ENCODE assay signal across 10 mouse cellular contexts in genomic region chr16:29541261-29541683, GRCm38 (mm10). TPM values are rescaled to one million over a fixed set of nuclear protein-coding genes. Genes with fewer than 3 reads are reported as not detected.
DNase-seq lines count a peak whose midpoint lies in the region; ATAC-seq lines count a peak whose summit lies in the region.
"Had no signal": no experiment of that assay in that cellular context is flagged by ENCODE, and none has a peak within 500 bp of the region (broad histone marks: within the 10 kb centered on the region; RNA-seq: fewer than 3 reads in every experiment).

No protein-coding gene starts in this region.

- H3K27ac ChIP-seq in hindbrain, embryonic 16.5 days (ENCODE audit: low read depth, low read length): 0 out of 2 replicates have a peak overlapping the region, but pooled peaks have one; percentile 34
- no peak overlapping the region for H3K27ac ChIP-seq in hindbrain, embryonic 10.5 days
- H3K27ac ChIP-seq: forebrain, embryonic 15.5 days; midbrain, embryonic 12.5 days had no signal

- no peaks in the 10 kb centered on the region for H3K4me1 ChIP-seq in hindbrain, embryonic 16.5 days (ENCODE audit: control insufficient read depth, insufficient read depth, low read depth, low read length)
- H3K4me1 ChIP-seq in hindbrain, embryonic 10.5 days (replicated peaks): no peaks in the 10 kb centered on the region
- H3K4me1 ChIP-seq: midbrain, embryonic 12.5 days had no signal

- peak overlapping the region; percentile 39 for H3K4me2 ChIP-seq in hindbrain, embryonic 16.5 days (ENCODE audit: low read length)
- H3K4me2 ChIP-seq: forebrain, embryonic 15.5 days; midbrain, embryonic 12.5 days had no signal

- 71% methylated on average over 11 of the region's 11 CpGs for WGBS in hindbrain, embryonic 16.5 days
- WGBS in hindbrain, embryonic 10.5 days: 85% methylated on average over 11 of the region's 11 CpGs

- H3K4me3 ChIP-seq in hindbrain, embryonic 16.5 days (ENCODE audit: low read length): peak overlapping the region; percentile 17; the same call in 1 of the 2 replicates
- no peak overlapping the region for H3K4me3 ChIP-seq in hindbrain, embryonic 10.5 days
- H3K4me3 ChIP-seq: forebrain, embryonic 15.5 days; midbrain, embryonic 12.5 days had no signal

- peak; percentile 70 for ATAC-seq in hindbrain, embryonic 16.5 days
- ATAC-seq in CD4-positive, CD25-positive, alpha-beta regulatory T cell, adult 4 months: no peak
- ATAC-seq: forebrain, embryonic 15.5 days had no signal

- no peak overlapping the region; the same call in 1 of the 2 replicates for H3K9ac ChIP-seq in hindbrain, embryonic 16.5 days (ENCODE audit: low read depth, low read length)
- H3K9ac ChIP-seq: forebrain, embryonic 15.5 days; midbrain, embryonic 12.5 days had no signal

- H3K36me3 ChIP-seq in hindbrain, embryonic 16.5 days (ENCODE audit: control insufficient read depth, insufficient read depth, low read length): no peaks in the 10 kb centered on the region
- no peaks in the 10 kb centered on the region for H3K36me3 ChIP-seq in hindbrain, embryonic 10.5 days
- H3K36me3 ChIP-seq: forebrain, embryonic 15.5 days; midbrain, embryonic 12.5 days had no signal

- no peaks in the 10 kb centered on the region for H3K9me3 ChIP-seq in hindbrain, embryonic 16.5 days (ENCODE audit: control insufficient read depth, low read length)
- no peaks in the 10 kb centered on the region for H3K9me3 ChIP-seq in hindbrain, embryonic 10.5 days
- H3K9me3 ChIP-seq: forebrain, embryonic 15.5 days; midbrain, embryonic 12.5 days had no signal

- no peak for DNase-seq in hindbrain, embryonic 10.5 days (ENCODE audit: low spot score)
- peak; percentile 70 to 73 for DNase-seq in kidney, adult 8-10 months
- DNase-seq in layer of hippocampus, postnatal 10 days (ENCODE audit: low spot score in 2 of 2): peak; percentile 32 to 43
- peak; percentile 11 for DNase-seq in right cerebral cortex, postnatal 4 days
- no peak for DNase-seq in T-cell, adult 2 months (ENCODE audit: low spot score)

- no peaks in the 10 kb centered on the region for H3K27me3 ChIP-seq in hindbrain, embryonic 16.5 days (replicated peaks; ENCODE audit: control insufficient read depth, insufficient read depth, low read length)
- no peaks in the 10 kb centered on the region for H3K27me3 ChIP-seq in hindbrain, embryonic 10.5 days (ENCODE audit: insufficient read depth, poor library complexity, severe bottlenecking)
- H3K27me3 ChIP-seq: forebrain, embryonic 15.5 days; midbrain, embryonic 12.5 days had no signal

RNA-seq across cellular contexts. Expression of gene Atp13a4, which starts 3.4 kb away (rescaled TPM):
- polyA plus RNA-seq in hindbrain, embryonic 16.5 days (2015; fragmentation: Nextera tagmentation; extraction: Ambion mirVana): 3.6 and 4.5 TPM in 2 replicates
- 0.25 TPM in 1 of 2 replicates, not detected in the other for polyA plus RNA-seq in hindbrain, embryonic 10.5 days (2016; fragmentation: Nextera tagmentation; extraction: Ambion mirVana)
- total RNA-seq in layer of hippocampus, postnatal 10 days (2021): 10 to 100 TPM; 10.3 to 14.1 TPM
- polyA plus RNA-seq in CD4-positive, CD25-positive, alpha-beta regulatory T cell, adult 4 months (2017; shearing (Covaris generic)): under 1 TPM in 1 of 2 experiments, not detected in 1; 0.34 TPM
- polyA plus RNA-seq: small intestine, adult 2 months had no signal

RNA-seq across cellular contexts. Expression of gene Opa1, which starts 37.9 kb away (rescaled TPM):
- 41.6 and 48.1 TPM in 2 replicates for polyA plus RNA-seq in hindbrain, embryonic 16.5 days (2015; fragmentation: Nextera tagmentation; extraction: Ambion mirVana)
- polyA plus RNA-seq in hindbrain, embryonic 10.5 days (2016; fragmentation: Nextera tagmentation; extraction: Ambion mirVana): 36.9 and 38.8 TPM in 2 replicates
- total RNA-seq in layer of hippocampus, postnatal 10 days (2021): 100 to 1,000 TPM; 109 to 110 TPM
- polyA plus RNA-seq in CD4-positive, CD25-positive, alpha-beta regulatory T cell, adult 4 months (2017; shearing (Covaris generic)): 10 to 100 TPM; 22.9 to 25.0 TPM

Comparison
In these comparisons a context has a peak if more than half of its experiments do, and no peak if none do; other contexts are left out.
1. DNase-seq: peak in kidney, adult 8-10 months (2 of 2), layer of hippocampus, postnatal 10 days (2 of 2) and right cerebral cortex, postnatal 4 days (single experiment); none in hindbrain, embryonic 10.5 days (single experiment) and T-cell, adult 2 months (single experiment).